Mouse (Mus musculus): ENCODE measurements around the gene Hspbap1. TPM values are rescaled to one million over a fixed set of nuclear protein-coding genes. Genes with fewer than 3 reads are reported as not detected.

The Hspbap1 gene
- polyA plus RNA-seq, 1 experiment from 2014 or later: 12.7 TPM

DNA sequence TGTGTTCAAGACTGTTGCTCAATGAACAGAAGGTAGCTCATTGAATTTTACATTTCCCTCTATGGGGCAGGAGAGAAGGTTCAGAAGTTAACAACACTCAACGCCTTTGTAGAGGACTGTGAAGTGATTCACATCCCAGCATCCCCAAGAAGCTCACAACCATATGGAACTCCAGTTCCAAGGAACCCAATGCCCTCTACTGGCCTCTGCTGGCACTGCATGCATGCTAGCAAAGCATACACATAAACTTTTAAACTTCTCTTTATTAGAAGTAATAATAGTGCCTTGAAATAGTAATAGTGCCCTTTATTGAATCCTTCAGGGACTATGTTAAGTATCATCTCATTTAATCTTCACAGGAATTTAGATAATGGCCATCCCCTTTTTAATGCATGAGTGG lies 91.9 kb downstream of the Hspbap1 start:
- H3K27me3 ChIP-seq (replicated peaks): no peaks in the 10 kb centered on the region
- H3K27ac ChIP-seq (replicated peaks): no peak overlapping the region
- H3K9ac ChIP-seq (replicated peaks): no peak overlapping the region
- no peaks in the 10 kb centered on the region for H3K36me3 ChIP-seq
- no peak overlapping the region for H3K4me2 ChIP-seq
- H3K4me3 ChIP-seq (replicated peaks): no peak overlapping the region
- H3K9me3 ChIP-seq (replicated peaks): no peaks in the 10 kb centered on the region
- H3K4me1 ChIP-seq: no peaks in the 10 kb centered on the region
- 88% methylated on average over 1 of the region's 1 CpGs for whole genome bisulfite sequencing
- no peak for ATAC-seq (ENCODE audit: low FRiP score)

DNA sequence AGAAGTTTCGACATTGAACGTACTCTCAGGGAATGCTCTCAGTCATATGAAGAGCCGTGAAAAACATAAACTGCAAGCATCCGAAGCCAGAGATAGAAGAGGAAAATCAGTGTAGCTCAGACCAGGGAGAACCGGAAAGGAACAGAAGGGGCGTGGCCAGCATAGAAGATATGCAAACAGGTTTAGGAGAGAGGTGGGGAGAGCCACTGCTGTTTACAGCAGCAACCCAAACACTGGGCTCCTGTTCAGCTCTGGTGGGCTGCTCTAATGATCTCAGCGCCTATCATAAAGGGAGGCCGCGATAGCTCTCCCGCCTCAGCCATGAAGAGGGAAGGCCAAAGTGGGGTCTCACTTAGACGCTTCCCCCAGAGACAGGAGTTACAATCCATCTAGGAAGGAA lies 97.6 kb downstream of the Hspbap1 start:
- WGBS: 70% methylated on average over 11 of the region's 11 CpGs
- Histone ChIP-seq H3K4me2 (no peak overlapping the region), H3K36me3 (no peaks in the 10 kb centered on the region), H3K9me3 (replicated peaks) (no peaks in the 10 kb centered on the region), H3K9ac (replicated peaks) (no peak overlapping the region), H3K4me3 (replicated peaks) (no peak overlapping the region), H3K27ac (replicated peaks) (no peak overlapping the region), H3K27me3 (replicated peaks) (peaks cover 27% of the 10 kb centered on the region), H3K4me1 (peaks cover 14% of the 10 kb centered on the region)
- ATAC-seq (ENCODE audit: low FRiP score): no peak

DNA sequence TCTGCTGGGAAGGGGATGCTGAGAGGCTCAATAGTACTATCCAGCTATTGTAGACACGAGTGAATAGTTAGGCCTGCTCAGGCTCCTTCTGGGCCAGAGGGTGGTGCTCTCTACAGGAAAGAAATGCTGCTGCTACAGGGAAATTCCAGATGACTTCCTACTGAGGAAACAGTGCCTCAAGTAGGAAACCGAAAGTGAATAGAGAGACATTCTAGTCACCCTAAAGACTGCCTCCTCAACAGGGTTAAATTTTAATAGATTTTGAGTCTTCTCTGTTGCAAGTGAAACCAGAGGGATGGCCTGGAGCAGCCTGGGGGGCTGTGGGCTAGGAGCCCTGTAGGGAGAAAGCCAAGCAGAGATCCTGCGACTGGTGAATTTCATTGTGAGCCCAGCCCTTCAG lies 99.0 kb downstream of the Hspbap1 start:
- WGBS: 41% methylated on average over 3 of the region's 3 CpGs
- Histone ChIP-seq H3K9me3 (replicated peaks) (no peaks in the 10 kb centered on the region), H3K4me1 (peaks cover 14% of the 10 kb centered on the region), H3K27ac (replicated peaks) (no peak overlapping the region), H3K36me3 (no peaks in the 10 kb centered on the region), H3K27me3 (replicated peaks) (peaks cover 28% of the 10 kb centered on the region), H3K9ac (replicated peaks) (no peak overlapping the region), H3K4me3 (replicated peaks) (no peak overlapping the region), H3K4me2 (0 out of 2 replicates have a peak overlapping the region, but pooled peaks have one; percentile 5)
- no peak for ATAC-seq (ENCODE audit: low FRiP score)

GRCm38 (mm10) chr16:35869656-35870055 lies 99.5 kb downstream of the Hspbap1 start:
- Histone ChIP-seq H3K9me3 (replicated peaks) (no peaks in the 10 kb centered on the region), H3K9ac (replicated peaks) (no peak overlapping the region), H3K27ac (replicated peaks) (no peak overlapping the region), H3K36me3 (no peaks in the 10 kb centered on the region), H3K27me3 (replicated peaks) (peaks cover 28% of the 10 kb centered on the region), H3K4me3 (replicated peaks) (no peak overlapping the region), H3K4me2 (0 out of 2 replicates have a peak overlapping the region, but pooled peaks have one; percentile 5), H3K4me1 (peaks cover 14% of the 10 kb centered on the region)
- ATAC-seq (ENCODE audit: low FRiP score): no peak
- 79% methylated on average over 6 of the region's 6 CpGs for WGBS

DNA sequence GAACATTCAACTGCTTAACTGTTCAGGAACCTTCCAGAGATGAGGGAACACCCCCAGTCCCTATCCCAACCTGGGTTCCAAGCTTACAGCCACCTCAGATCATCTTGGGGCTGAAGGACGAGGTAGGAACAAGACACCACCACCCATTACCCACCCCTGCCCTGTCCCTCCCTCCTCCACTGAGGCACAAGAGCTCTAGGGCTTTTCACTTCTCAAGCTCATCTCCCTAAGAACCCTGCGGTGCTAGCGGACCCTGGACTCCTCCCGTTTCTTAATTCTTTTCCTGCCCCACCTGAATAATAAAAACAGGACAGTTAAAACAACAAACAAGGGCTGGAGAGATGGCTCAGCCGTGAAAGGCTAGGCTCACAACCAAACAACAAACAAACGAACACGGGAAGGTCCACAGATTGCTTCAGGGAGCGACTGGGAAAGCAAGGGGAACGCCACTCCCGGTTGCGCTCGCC lies 100.4 kb downstream of the Hspbap1 start:
- no peak overlapping the region for H3K27ac ChIP-seq (replicated peaks)
- WGBS: 2% methylated on average over 12 of the region's 12 CpGs
- peaks cover 14% of the 10 kb centered on the region for H3K4me1 ChIP-seq
- ATAC-seq (ENCODE audit: low FRiP score): no peak
- no peaks in the 10 kb centered on the region for H3K36me3 ChIP-seq
- H3K4me3 ChIP-seq (replicated peaks): peak overlapping the region; percentile 53
- peak overlapping the region; percentile 97 for H3K4me2 ChIP-seq
- H3K27me3 ChIP-seq (replicated peaks): peaks cover 28% of the 10 kb centered on the region
- peak overlapping the region; percentile 49 for H3K9ac ChIP-seq (replicated peaks)
- no peaks in the 10 kb centered on the region for H3K9me3 ChIP-seq (replicated peaks)

GRCm38 (mm10) chr16:35871048-35871851 lies 101.1 kb downstream of the Hspbap1 start, which contains the start of gene Parp14:
Gene Parp14 (minus strand): TSS chr16:35871544.
- H3K4me3 ChIP-seq (replicated peaks): peak within 1 kb of the TSS; percentile 53
- H3K27ac ChIP-seq (replicated peaks): no peak within 1 kb of the TSS
- H3K36me3 ChIP-seq: no peaks in the 10 kb centered on the region
- H3K27me3 ChIP-seq (replicated peaks): peaks cover 28% of the 10 kb centered on the region
- H3K4me1 ChIP-seq: peaks cover 14% of the 10 kb centered on the region
- no peaks in the 10 kb centered on the region for H3K9me3 ChIP-seq (replicated peaks)
- H3K4me2 ChIP-seq: peak within 1 kb of the TSS; percentile 97
- 2% methylated on average over 38 of the region's 38 CpGs for WGBS
- no peak for ATAC-seq (ENCODE audit: low FRiP score)
- H3K9ac ChIP-seq (replicated peaks): peak within 1 kb of the TSS; percentile 49

- ATAC-seq (ENCODE audit: low FRiP score): no peak
- no peak overlapping the region for H3K9ac ChIP-seq (replicated peaks)
- H3K4me3 ChIP-seq (replicated peaks): peak overlapping the region; percentile 53
- H3K36me3 ChIP-seq: no peaks in the 10 kb centered on the region
- peaks cover 14% of the 10 kb centered on the region for H3K4me1 ChIP-seq
- peaks cover 28% of the 10 kb centered on the region for H3K27me3 ChIP-seq (replicated peaks)
- WGBS: 35% methylated on average over 12 of the region's 12 CpGs
- H3K27ac ChIP-seq (replicated peaks): no peak overlapping the region
- H3K9me3 ChIP-seq (replicated peaks): no peaks in the 10 kb centered on the region
- peak overlapping the region; percentile 97 for H3K4me2 ChIP-seq
Measured at GRCm38 (mm10) chr16:35871898-35872297, 101.7 kb downstream of the Hspbap1 start.

GRCm38 (mm10) chr16:35872410-35873006 lies 102.3 kb downstream of the Hspbap1 start:
- Histone ChIP-seq H3K4me1 (peaks cover 14% of the 10 kb centered on the region), H3K9ac (replicated peaks) (no peak overlapping the region), H3K27me3 (replicated peaks) (peaks cover 28% of the 10 kb centered on the region), H3K4me2 (no peak overlapping the region), H3K4me3 (replicated peaks) (no peak overlapping the region), H3K9me3 (replicated peaks) (no peaks in the 10 kb centered on the region), H3K36me3 (no peaks in the 10 kb centered on the region), H3K27ac (replicated peaks) (no peak overlapping the region)
- 40% methylated on average over 14 of the region's 14 CpGs for WGBS
- ATAC-seq (ENCODE audit: low FRiP score): no peak

GRCm38 (mm10) chr16:35874416-35874815 lies 104.2 kb downstream of the Hspbap1 start:
- peaks cover 26% of the 10 kb centered on the region for H3K27me3 ChIP-seq (replicated peaks)
- no peaks in the 10 kb centered on the region for H3K9me3 ChIP-seq (replicated peaks)
- 43% methylated on average over 3 of the region's 3 CpGs for WGBS
- H3K4me3 ChIP-seq (replicated peaks): no peak overlapping the region
- no peaks in the 10 kb centered on the region for H3K36me3 ChIP-seq
- no peak overlapping the region for H3K9ac ChIP-seq (replicated peaks)
- no peak overlapping the region for H3K27ac ChIP-seq (replicated peaks)
- ATAC-seq (ENCODE audit: low FRiP score): no peak
- no peak overlapping the region for H3K4me2 ChIP-seq
- peaks cover 14% of the 10 kb centered on the region for H3K4me1 ChIP-seq

Other genes starting within 250 kb of the Hspbap1 start
- 16.9 and 17.2 TPM in 2 replicates for gene Sema5b, start 229.2 kb upstream of the Hspbap1 start, polyA plus RNA-seq (2015; fragmentation: Nextera tagmentation; extraction: Ambion mirVana)
- 26.8 and 29.9 TPM in 2 replicates for gene Dirc2, start 1.0 kb upstream of the Hspbap1 start, polyA plus RNA-seq (2015; fragmentation: Nextera tagmentation; extraction: Ambion mirVana)
- 0.65 and 2.0 TPM in 2 replicates for gene Parp14, start 101.2 kb downstream of the Hspbap1 start, polyA plus RNA-seq (2015; fragmentation: Nextera tagmentation; extraction: Ambion mirVana)
- gene Parp9, start 168.1 kb downstream of the Hspbap1 start, polyA plus RNA-seq (2015; fragmentation: Nextera tagmentation; extraction: Ambion mirVana): 2.0 and 7.8 TPM in 2 replicates
- gene Dtx3l, start 168.8 kb downstream of the Hspbap1 start, polyA plus RNA-seq (2015; fragmentation: Nextera tagmentation; extraction: Ambion mirVana): 1.4 and 6.1 TPM in 2 replicates
- 61.3 and 65.6 TPM in 2 replicates for gene Kpna1, start 208.4 kb downstream of the Hspbap1 start, polyA plus RNA-seq (2015; fragmentation: Nextera tagmentation; extraction: Ambion mirVana)

All from neural tube, embryonic 15.5 days (tissue).